Mouse (Mus musculus): Measurements from ENCODE around the gene Trmt112.

- no peak for TF ChIP-seq CTCF (IDR thresholded peaks at IDR 0.05; ENCODE audit: borderline replicate concordance, control insufficient read depth, extremely low read depth, insufficient read depth, low read length, poor library complexity)
- no peak for TF ChIP-seq POLR2A (IDR thresholded peaks at IDR 0.05; ENCODE audit: control insufficient read depth, extremely low read depth, insufficient read depth, low read length, poor library complexity)
Measured at GRCm38 (mm10) chr19:6943709-6944108, 34.2 kb downstream of the Trmt112 start.

Data from thymus, adult 2 months (tissue).